Mouse (Mus musculus) heart, embryonic 11.5 days (tissue): ENCODE results near the gene Inpp4a. TPM values are rescaled to one million over a fixed set of nuclear protein-coding genes. Genes with fewer than 3 reads are reported as not detected.

Source experiments
- ATAC-seq: fragments of 200-750 bp; cut with Nextera tagmentation; replicated peaks from 2 replicates; pipeline ENCODE4 v1.8.0; 2017; ENCODE audit warnings: moderate library complexity; ENCODE audit not compliant: insufficient number of reproducible peaks, low FRiP score, low TSS enrichment
- H3K27ac ChIP-seq: fragments of 300-500 bp; sonication (generic); 2 replicates; pipeline ENCODE4 v1.5.1; 2014; ENCODE audit warnings: mild to moderate bottlenecking, low read depth, low read length
- H3K27me3 ChIP-seq: fragments of 300-500 bp; sonication (generic); 2 replicates; pipeline ENCODE4 v1.6.1; 2014; ENCODE audit warnings: mild to moderate bottlenecking, low read length, mixed read lengths; ENCODE audit not compliant: control insufficient read depth, insufficient read depth
- H3K36me3 ChIP-seq: fragments of 300-500 bp; sonication (generic); 2 replicates; pipeline ENCODE4 v1.6.1; 2014; ENCODE audit warnings: mild to moderate bottlenecking, low read length, moderate library complexity, mixed read lengths; ENCODE audit not compliant: control insufficient read depth, insufficient read depth
- H3K4me1 ChIP-seq: fragments of 300-500 bp; sonication (generic); 2 replicates; pipeline ENCODE4 v1.6.1; 2014; ENCODE audit warnings: low read length; ENCODE audit not compliant: control insufficient read depth, insufficient read depth
- H3K4me2 ChIP-seq: fragments of 300-500 bp; sonication (generic); 2 replicates; pipeline ENCODE4 v1.6.1; 2014; ENCODE audit warnings: mild to moderate bottlenecking, moderate library complexity
- H3K4me3 ChIP-seq: fragments of 300-500 bp; sonication (generic); 2 replicates; pipeline ENCODE4 v1.5.1; 2014; ENCODE audit warnings: low read depth, low read length
- H3K9ac ChIP-seq: fragments of 300-500 bp; sonication (generic); 2 replicates; pipeline ENCODE4 v1.6.1; 2014; ENCODE audit warnings: mild to moderate bottlenecking, low read depth, low read length, moderate library complexity
- H3K9me3 ChIP-seq: fragments of 300-500 bp; sonication (generic); replicated peaks from 2 replicates; pipeline ENCODE4 v1.6.1; 2016; ENCODE audit warnings: low read length; ENCODE audit not compliant: control insufficient read depth
- WGBS: fragments of 180-500 bp; shearing (Covaris S2); extraction: QIAGEN DNeasy Blood & Tissue Kit; methylation state at CpG from one replicate; pipeline ENCODE4 v1.1.7; 2014; ENCODE audit not compliant: insufficient replicate concordance; 5-methylcytosine and 5-hydroxymethylcytosine counted together
- polyA plus RNA-seq: library from polyadenylated mRNA; unstranded; fragments of >200 nt; fragmentation: Nextera tagmentation; extraction: Ambion mirVana; gene quantifications from 2 replicates; pipeline ENCODE4 v1.2.1, GENCODE M21; 2014

Inpp4a gene
- polyA plus RNA-seq, 1 experiment from 2014 or later = 12.7 TPM

DNA sequence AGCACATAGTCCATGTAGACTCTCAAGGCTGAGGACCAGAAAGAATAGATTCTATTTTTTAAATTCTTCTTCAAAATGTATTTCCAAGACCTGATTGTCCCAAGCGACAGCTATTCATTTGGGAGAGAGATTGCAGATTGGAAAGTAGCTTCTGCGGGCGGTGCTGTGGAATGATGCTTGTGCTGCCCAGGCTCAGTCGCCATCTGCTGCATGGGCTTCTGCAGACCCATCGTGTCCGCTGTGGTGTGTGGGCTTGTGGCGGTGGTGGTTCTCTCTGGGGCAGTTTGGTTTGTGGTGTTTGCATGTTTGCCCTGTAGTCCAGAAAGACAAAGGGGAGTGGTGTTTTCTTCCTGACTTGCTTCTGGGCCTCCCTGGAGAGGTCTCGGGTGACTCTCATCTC, 76.5 kb downstream of the Inpp4a start:
- H3K4me3 ChIP-seq = no peak overlapping the region
- no peak overlapping the region for H3K4me2 ChIP-seq
- no peaks in the 10 kb centered on the region for H3K27me3 ChIP-seq
- no peaks in the 10 kb centered on the region for H3K9me3 ChIP-seq
- H3K4me1 ChIP-seq = peaks cover 5% of the 10 kb centered on the region; the same call in 1 of the 2 replicates
- no peak overlapping the region for H3K9ac ChIP-seq
- H3K27ac ChIP-seq = no peak overlapping the region
- WGBS = 88% methylated on average over 8 of the region's 8 CpGs
- no peak for ATAC-seq
- no peaks in the 10 kb centered on the region; the same call in 1 of the 2 replicates for H3K36me3 ChIP-seq

DNA sequence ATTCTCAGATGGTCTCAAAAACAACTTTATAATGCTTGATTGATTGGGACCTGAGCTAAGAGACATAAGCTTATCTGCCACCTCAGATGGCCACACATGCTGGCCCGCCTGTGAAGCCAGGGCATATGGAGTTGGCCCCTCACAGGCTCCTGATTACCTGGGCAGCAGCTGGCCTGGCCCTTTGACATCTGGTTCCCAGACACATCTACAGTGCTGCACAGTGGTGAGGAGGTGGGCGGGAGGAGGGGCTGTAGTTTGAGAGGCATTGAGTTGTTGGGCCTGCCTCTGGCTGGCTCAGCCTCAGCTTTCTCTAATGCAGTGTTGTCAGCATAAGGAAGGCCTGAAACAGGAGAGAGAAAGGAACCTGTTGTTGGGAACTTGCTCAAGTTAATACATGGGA, 77.1 kb downstream of the Inpp4a start:
- no peaks in the 10 kb centered on the region for H3K27me3 ChIP-seq
- no peak for ATAC-seq
- peaks cover 5% of the 10 kb centered on the region; the same call in 1 of the 2 replicates for H3K4me1 ChIP-seq
- H3K27ac ChIP-seq = no peak overlapping the region
- H3K36me3 ChIP-seq = no peaks in the 10 kb centered on the region
- H3K9me3 ChIP-seq = no peaks in the 10 kb centered on the region
- no peak overlapping the region for H3K4me3 ChIP-seq
- H3K4me2 ChIP-seq = no peak overlapping the region
- no peak overlapping the region for H3K9ac ChIP-seq
- WGBS = 70% methylated on average over 2 of the region's 2 CpGs

DNA sequence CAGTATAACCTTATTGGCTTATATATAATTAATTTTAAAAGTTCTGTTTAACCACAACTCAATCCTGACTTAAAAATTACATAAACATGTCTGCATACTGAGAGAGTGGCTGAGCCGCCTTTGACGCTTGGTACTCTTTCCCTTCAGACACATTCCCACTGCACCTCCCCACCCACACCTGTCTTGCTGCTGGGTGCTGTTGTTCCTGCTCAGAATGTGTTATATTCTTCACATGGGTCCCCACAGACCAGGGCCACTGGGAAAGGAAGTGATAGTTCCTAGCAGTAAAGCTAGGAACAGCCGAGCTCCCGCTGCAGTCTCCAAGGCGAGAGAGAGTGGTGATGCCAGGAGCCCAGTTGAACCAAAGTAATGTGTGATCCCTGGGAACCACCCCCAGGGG, 78.4 kb downstream of the Inpp4a start:
- ATAC-seq = no peak
- Histone ChIP-seq H3K9me3 (no peaks in the 10 kb centered on the region), H3K4me1 (peaks cover 1% of the 10 kb centered on the region; the same call in 1 of the 2 replicates), H3K9ac (no peak overlapping the region), H3K27ac (no peak overlapping the region), H3K27me3 (no peaks in the 10 kb centered on the region), H3K36me3 (no peaks in the 10 kb centered on the region), H3K4me3 (no peak overlapping the region), H3K4me2 (no peak overlapping the region)
- 85% methylated on average over 5 of the region's 5 CpGs for WGBS

- Histone ChIP-seq H3K9ac (no peak overlapping the region), H3K4me2 (no peak overlapping the region), H3K4me3 (no peak overlapping the region), H3K27me3 (no peaks in the 10 kb centered on the region), H3K36me3 (no peaks in the 10 kb centered on the region), H3K4me1 (peaks cover 10% of the 10 kb centered on the region), H3K9me3 (no peaks in the 10 kb centered on the region), H3K27ac (no peak overlapping the region)
- ATAC-seq = no peak
- WGBS = 54% methylated on average over 4 of the region's 4 CpGs
Measured at GRCm38 (mm10) chr1:37379536-37379935, 79.9 kb downstream of the Inpp4a start.

DNA sequence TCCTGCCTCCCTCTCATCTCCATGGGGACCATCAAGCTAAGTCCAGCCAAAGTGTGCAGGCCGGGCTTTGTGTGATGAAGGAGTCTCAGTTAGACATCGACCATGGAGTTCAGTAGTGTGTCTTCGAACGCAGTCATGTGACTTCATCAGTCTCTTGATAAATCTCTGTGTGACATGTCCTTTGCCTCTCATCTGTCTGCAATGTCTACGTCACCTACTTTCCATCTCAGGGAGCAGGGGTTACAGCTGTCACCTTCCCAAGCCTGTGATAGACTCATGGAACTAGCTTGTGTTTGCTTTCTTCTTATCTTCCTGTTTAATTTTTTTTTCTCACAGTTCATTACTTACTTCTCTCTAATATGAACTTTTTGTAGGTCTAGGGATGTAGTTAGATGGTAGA, 81.2 kb downstream of the Inpp4a start:
- Histone ChIP-seq H3K27ac (no peak overlapping the region), H3K36me3 (no peaks in the 10 kb centered on the region), H3K4me2 (no peak overlapping the region), H3K9ac (no peak overlapping the region), H3K9me3 (no peaks in the 10 kb centered on the region), H3K4me3 (no peak overlapping the region), H3K4me1 (peaks cover 10% of the 10 kb centered on the region), H3K27me3 (no peaks in the 10 kb centered on the region)
- 74% methylated on average over 5 of the region's 5 CpGs for WGBS
- no peak for ATAC-seq

DNA sequence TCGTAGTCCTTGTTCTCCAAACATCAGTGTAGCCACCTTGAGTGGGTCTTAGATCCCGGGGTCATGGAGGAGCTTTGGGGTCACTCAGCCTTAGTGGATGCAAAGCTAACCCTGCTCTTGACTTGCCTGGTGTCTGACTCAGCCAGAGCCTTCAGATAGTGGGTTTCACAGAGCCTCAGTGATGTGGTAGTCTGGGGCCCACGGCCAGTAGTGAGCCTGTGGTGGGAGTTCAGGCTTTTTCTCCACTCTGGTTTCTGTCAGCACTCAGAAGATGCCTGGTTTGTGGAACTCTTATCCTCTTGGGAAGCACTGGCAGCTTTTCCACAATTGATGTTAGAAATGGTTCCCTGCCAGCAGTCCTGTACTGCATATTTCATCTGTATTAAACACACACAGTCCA, 84.6 kb downstream of the Inpp4a start:
- ATAC-seq = no peak
- H3K4me3 ChIP-seq = no peak overlapping the region
- WGBS = 58% methylated on average over 3 of the region's 3 CpGs
- H3K4me2 ChIP-seq = no peak overlapping the region
- no peaks in the 10 kb centered on the region for H3K9me3 ChIP-seq
- H3K9ac ChIP-seq = no peak overlapping the region
- peaks cover 21% of the 10 kb centered on the region for H3K4me1 ChIP-seq
- 0 out of 2 replicates have a peak overlapping the region, but pooled peaks have one; percentile 6 for H3K27ac ChIP-seq
- no peaks in the 10 kb centered on the region for H3K36me3 ChIP-seq
- H3K27me3 ChIP-seq = no peaks in the 10 kb centered on the region

DNA sequence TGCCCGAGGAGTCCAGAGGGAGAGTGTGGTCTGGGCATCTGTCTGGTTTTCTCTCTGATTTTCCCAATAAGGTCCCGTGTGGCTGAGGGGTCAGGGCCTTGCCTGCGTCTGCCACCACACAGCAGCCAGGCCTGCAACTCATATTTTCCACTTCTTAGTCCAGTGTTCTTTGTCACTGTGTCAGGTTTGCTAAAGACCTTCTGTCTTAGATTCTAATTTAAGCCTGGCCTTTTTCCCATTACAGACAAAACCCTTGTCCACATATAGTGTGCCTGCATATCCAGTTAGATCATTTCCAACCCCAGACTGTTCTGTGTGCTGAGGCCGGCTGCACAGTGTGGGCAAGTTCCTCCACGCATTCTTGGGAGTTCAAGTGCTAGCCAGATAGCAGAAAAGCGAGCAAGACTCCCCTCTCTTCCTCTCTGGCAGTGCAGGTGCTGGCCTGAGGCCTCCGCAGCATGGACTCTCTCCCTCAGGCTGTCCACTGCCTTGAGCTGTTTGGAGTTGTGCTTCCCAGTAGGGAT, 86.8 kb downstream of the Inpp4a start:
- Histone ChIP-seq H3K4me2 (no peak overlapping the region), H3K27me3 (no peaks in the 10 kb centered on the region), H3K27ac (peak overlapping the region; percentile 83), H3K4me3 (no peak overlapping the region), H3K4me1 (peaks cover 21% of the 10 kb centered on the region), H3K9me3 (no peaks in the 10 kb centered on the region), H3K36me3 (0 out of 2 replicates have a peak, but pooled peaks cover 3% of the 10 kb centered on the region), H3K9ac (peak overlapping the region; percentile 46; the same call in 1 of the 2 replicates)
- WGBS = 40% methylated on average over 7 of the region's 7 CpGs
- peak; percentile 50; the same call in 1 of the 2 replicates for ATAC-seq

DNA sequence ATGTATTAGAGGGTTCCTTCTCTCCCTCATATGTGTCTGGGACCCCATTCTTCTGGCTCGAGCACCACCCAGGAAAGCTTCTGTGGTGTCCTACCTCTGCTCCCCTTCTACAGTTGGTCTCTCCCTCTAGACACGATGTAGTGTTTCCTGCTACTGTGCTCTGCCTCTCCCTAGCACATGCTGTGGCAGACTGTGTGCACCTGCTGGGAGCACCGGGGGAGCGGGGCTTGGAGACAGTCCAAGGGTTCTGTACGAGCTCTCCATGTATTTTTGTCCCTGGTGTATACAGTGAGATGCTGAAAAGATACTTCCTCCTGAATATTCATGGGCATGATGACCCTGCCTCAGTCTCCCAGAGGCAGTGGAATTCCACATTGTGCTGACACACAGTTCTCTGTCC, 93.5 kb downstream of the Inpp4a start:
- H3K4me1 ChIP-seq = peaks cover 6% of the 10 kb centered on the region; the same call in 1 of the 2 replicates
- no peak overlapping the region for H3K4me2 ChIP-seq
- H3K4me3 ChIP-seq = no peak overlapping the region
- WGBS = 75% methylated on average over 5 of the region's 5 CpGs
- peaks cover 9% of the 10 kb centered on the region; the same call in 1 of the 2 replicates for H3K36me3 ChIP-seq
- no peak overlapping the region for H3K27ac ChIP-seq
- no peaks in the 10 kb centered on the region for H3K27me3 ChIP-seq
- ATAC-seq = no peak
- no peak overlapping the region for H3K9ac ChIP-seq
- H3K9me3 ChIP-seq = no peaks in the 10 kb centered on the region

- Histone ChIP-seq H3K27me3 (no peaks in the 10 kb centered on the region), H3K4me3 (no peak overlapping the region), H3K9ac (no peak overlapping the region), H3K4me1 (peaks cover 23% of the 10 kb centered on the region), H3K27ac (no peak overlapping the region), H3K9me3 (no peaks in the 10 kb centered on the region), H3K4me2 (no peak overlapping the region), H3K36me3 (peaks cover 6% of the 10 kb centered on the region; the same call in 1 of the 2 replicates)
- WGBS = 65% methylated on average over 1 of the region's 1 CpGs
- no peak for ATAC-seq
Measured at GRCm38 (mm10) chr1:37396481-37396880, 96.8 kb downstream of the Inpp4a start.
